Mouse (Mus musculus): ENCODE measurements around the gene Clic1.
"Not testable (repeated sequence)": the region's sequence is repeated elsewhere in the genome, so short reads cannot be mapped to it uniquely, and the experiment has no call there.

GRCm38 (mm10) chr17:35005902-35006301, 43.9 kb upstream of the Clic1 start:
- TF ChIP-seq CTCF (IDR thresholded peaks at IDR 0.05; ENCODE audit: borderline replicate concordance, control insufficient read depth, extremely low read depth, insufficient read depth, low read length, poor library complexity); POLR2A (IDR thresholded peaks at IDR 0.05; ENCODE audit: control insufficient read depth, extremely low read depth, insufficient read depth, low read length, poor library complexity): not testable (repeated sequence)
